Mouse (Mus musculus) retina, postnatal 7 days (tissue): ENCODE data around the gene Prr7.

Source experiments
- DNase-seq: peaks from one replicate; pipeline ENCODE4 v3.0.0-alpha.2; 2012; ENCODE audit warnings: low read depth, low spot score

The Prr7 gene

GRCm38 (mm10) chr13:55506697-55507096 lies 42.6 kb downstream of the Prr7 start:
- DNase-seq, result no peak

DNA sequence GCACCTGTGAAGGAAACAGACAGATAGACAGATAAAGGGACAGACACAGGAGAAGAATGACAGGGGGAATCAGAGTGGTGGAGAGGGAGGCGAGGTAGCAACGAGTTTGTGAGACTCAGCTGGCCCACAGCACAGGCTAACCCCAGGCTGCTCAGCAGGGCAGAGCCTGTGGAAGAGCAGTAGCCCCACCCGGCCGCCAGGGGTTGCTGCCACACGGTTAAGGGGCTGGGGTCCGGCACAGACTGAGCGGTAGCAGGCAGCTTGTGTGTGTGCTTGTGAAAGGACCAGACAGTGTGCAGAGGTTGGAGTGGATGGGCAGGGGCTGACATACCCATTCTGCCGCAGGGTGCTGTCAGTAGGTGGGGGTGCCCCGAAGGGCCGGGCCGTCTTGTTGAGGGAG lies 43.8 kb downstream of the Prr7 start:
- no peak for DNase-seq

GRCm38 (mm10) chr13:55508531-55508930 lies 44.5 kb downstream of the Prr7 start:
- DNase-seq, result no peak

- DNase-seq, result no peak
Observed at GRCm38 (mm10) chr13:55510332-55510667, 46.2 kb downstream of the Prr7 start.

DNA sequence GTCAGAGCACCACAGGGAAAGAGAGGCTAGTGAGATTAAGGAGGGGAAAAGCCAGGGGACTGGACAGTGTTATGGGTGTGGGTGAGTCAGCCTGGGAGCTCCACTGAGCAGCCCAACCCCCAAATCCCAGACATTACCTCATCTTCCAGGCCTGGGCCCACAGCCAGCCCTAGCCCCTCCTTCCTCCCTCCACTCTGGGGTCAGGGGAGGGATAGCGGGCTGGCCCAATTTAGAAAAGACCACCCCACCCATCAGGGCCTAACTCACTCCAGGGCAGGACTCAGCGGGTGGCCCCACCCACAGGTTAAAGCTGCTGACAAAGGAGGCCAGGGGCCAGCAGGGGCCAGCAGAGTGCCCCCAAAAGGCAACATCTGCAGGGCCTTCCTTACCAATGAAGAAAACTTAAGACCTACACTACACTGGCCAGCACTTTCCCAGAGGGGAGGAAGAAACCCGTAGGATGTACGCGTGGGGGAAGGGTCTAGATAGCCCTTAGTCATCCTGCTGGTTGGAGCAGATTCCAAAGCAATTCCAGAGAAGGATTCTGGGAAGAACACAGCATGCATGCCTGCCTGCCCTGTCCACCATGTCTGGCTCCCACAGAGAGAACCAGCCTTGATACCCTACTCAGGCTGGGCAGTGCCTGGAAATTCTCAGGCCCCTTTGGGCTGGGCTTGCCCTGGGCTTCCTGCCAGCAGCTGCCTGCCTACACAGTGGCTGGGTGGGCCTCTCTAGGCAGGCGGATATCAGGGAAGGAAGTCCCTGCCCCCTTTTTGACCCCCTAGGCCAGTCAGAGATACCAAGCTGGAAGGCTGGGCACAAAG lies 46.8 kb downstream of the Prr7 start:
- no peak for DNase-seq

DNA sequence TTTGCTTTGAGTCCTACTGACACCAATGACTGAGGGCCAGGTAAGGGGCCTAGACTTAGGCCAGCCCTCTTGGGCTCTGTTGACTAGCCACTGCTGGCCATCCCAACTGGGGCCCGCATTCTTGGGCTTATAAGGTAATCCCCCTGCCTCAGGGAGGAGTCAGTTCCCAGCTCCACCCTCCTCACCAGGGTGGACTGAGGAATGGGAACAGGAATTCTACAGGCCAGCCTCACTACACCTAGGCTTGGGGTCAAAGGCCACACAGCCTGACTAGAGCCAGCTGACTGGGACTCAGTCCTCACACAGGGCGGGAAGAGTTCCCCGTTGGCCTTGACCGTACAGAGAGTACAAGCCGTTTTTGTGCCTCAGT lies 47.4 kb downstream of the Prr7 start:
- no peak for DNase-seq

DNA sequence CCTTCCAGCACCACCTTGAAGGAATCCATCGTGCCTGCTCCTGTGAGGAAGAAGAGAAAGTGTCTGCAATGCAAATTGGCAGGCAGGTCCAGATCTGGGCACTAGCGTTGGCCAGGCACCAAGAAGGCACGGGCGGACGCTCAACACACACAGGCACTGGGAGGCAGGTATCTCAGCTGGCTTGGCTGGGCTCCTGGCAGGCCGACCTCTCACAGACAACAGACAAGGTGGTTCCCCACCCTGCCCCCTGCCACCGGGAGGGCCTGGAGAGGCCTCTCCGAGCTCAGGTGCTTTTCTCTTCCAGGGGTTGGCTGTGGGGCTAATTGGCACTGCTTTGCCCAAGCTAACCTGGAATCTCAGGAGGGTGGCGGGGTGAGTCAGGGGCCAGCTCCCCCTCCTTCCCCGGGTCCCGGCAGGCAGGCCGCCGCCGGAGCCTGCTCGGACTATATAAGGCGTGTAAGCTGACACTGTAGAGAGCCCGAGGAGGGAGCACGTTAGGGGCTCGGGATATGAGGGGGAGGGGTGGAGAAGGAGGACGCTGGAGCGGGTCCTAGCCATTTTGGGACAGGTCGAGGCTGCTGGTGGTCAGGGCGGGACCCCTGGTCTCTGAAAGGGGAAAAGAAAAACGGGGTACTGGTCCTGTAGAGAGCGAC lies 48.4 kb downstream of the Prr7 start:
- no peak for DNase-seq

- DNase-seq, result peak; percentile 72
Observed at GRCm38 (mm10) chr13:55513111-55513748, 49.2 kb downstream of the Prr7 start, which contains the start of gene Pdlim7. Pdlim7 (minus strand) TSS chr13:55513676.

DNA sequence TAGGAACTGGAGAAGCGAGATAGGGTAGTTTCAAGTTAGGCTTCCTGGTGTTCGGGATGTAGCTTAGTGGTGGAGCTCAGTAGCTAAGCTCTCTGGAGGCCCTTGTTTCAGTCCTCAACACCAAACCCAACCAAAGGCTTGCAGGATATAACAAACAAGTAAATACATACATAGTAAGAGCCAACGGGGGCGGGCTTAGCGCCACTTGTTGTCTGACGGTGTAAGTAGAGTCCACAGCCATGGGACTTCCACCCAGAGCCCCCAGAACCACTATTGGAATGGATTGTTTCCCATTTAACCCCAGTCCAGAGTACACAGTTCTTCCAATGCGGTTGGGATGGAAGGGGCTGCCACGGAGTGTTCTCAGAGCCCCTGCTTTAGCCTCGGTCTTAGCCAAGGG lies 49.8 kb downstream of the Prr7 start:
- no peak for DNase-seq

DNA sequence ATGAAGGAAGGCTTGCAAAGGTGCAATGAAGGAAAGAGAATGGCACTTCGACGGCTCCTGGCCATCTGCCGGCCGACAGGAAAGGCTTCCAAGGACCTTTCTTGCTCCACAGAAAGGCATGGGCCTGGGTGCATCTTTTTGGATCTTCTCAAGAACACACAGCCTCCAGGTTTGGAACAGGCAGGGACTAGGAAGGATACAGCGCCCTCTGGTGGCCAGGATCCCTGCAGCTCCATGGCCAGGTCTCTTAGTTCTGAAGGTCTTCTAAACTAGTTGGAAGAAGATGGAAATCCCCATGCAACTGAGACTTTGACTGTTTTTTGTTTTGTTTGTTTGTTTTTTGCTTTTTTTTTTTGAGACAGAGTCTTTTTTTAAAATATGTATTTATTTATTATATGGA lies 52.9 kb downstream of the Prr7 start:
- DNase-seq, result peak; percentile 75

DNA sequence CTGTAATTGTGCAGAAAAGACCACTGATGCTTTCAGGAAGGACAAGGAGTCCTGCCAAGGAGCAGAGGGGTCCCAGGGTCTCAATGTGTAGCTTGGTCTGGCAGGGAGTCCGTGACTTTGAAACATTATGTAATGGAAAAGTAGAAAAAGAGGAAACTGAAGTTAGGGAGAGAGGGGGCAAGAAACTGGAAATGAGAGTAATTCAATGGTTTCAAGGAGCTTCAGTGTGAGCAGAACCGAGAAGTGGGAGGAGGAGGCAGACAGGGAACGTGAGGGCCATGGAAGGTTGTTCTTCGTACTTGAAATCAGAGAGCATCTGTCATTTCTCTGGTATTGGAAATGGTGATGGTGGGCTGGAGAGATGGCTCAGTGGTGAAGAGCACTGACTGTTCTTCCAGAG lies 55.5 kb downstream of the Prr7 start:
- DNase-seq, result no peak

DNA sequence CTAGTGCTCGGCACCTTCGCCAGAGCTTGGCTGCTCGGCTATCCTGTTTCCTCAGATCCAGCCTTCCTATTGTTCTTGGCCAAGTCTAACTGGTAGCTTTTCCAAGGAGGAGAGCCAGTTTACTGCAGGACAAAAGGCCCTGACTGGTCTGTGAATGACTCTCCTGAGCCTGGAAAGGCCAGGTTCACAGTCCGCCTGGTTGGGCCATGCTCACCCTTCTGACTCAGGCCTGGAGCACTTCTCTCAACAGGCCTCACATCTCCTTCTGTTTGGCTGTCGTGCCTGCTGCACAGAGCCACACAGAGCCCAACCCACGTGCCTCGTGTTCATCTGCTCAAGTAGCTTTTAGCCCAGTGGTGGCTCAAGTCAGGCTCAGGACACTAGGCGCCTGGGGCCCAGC lies 58.7 kb downstream of the Prr7 start:
- DNase-seq, result no peak
